Mouse (Mus musculus) monocyte, adult 5-6 weeks (primary cell): ENCODE measurements around the gene Platr25. TPM values are rescaled to one million over a fixed set of nuclear protein-coding genes. Genes with fewer than 3 reads are reported as not detected.

Experiments used
- total RNA-seq: library from RNA; stranded (forward); fragments of 200-1000, 200-491, 200-594 nt; gene quantifications from 3 replicates; pipeline ENCODE4 v1.2.3, GENCODE M21; 2017

The Platr25 gene
- total RNA-seq, 1 experiment from 2014 or later: 23.9 TPM

Other genes with a start within 250 kb of the Platr25 start
- not detected in 3 replicates for gene Zfp935, start 202.2 kb downstream of the Platr25 start, total RNA-seq
- 1.9 to 5.0 TPM (median 3.9 TPM) in 3 replicates for gene Zfp934, start 189.5 kb downstream of the Platr25 start, total RNA-seq
- 2.0 to 10.9 TPM (median 2.5 TPM) in 3 replicates for gene 6720489N17Rik, start 136.5 kb downstream of the Platr25 start, total RNA-seq
- gene Gm5141, start 25.1 kb upstream of the Platr25 start, total RNA-seq: 1.4 to 4.7 TPM (median 1.7 TPM) in 3 replicates
- not detected in 3 replicates for gene Fbp2, start 97.7 kb upstream of the Platr25 start, total RNA-seq
- 0.86 TPM in 1 of 3 replicates, not detected in the others for gene Fbp1, start 127.6 kb upstream of the Platr25 start, total RNA-seq
- 27.0 to 41.7 TPM (median 31.3 TPM) in 3 replicates for gene 2010111I01Rik, start 204.2 kb upstream of the Platr25 start, total RNA-seq